Mouse (Mus musculus): Measurements from ENCODE around the gene Tomm70a. TPM values are rescaled to one million over a fixed set of nuclear protein-coding genes. Genes with fewer than 3 reads are reported as not detected.

Gene Tomm70a
- polyA plus RNA-seq, 1 experiment from 2014 or later = 33.3 TPM

DNA sequence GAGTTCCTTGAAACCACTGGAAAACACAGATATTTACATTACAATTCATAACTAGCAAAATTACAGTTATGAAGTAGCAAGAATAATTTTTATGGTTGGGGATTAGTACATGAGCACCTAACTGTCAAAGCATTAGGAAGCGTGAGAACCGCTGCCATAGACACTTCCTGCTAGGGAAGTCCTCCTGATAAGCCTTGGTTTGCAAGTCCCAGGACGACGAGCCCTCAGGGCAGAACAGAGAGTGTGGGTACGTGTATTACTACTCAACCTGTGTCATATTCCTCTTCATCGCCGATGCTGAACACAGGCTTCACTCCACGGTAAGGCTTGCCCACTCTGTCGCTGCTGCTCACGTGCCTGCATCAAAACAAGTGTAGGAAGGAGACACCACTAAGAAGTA is 56.2 kb downstream of the Tomm70a start:
- Histone ChIP-seq H3K4me3 (ENCODE audit: low read depth, low read length) (no peak overlapping the region), H3K4me2 (replicated peaks; ENCODE audit: low read depth) (no peak overlapping the region), H3K36me3 (ENCODE audit: control insufficient read depth, insufficient read depth) (peaks cover 57% of the 10 kb centered on the region), H3K27me3 (replicated peaks; ENCODE audit: control insufficient read depth, insufficient read depth, low read length) (no peaks in the 10 kb centered on the region), H3K9me3 (ENCODE audit: control insufficient read depth) (no peaks in the 10 kb centered on the region), H3K9ac (ENCODE audit: low read depth, low read length) (no peak overlapping the region), H3K4me1 (replicated peaks; ENCODE audit: control insufficient read depth, insufficient read depth, low read length) (no peaks in the 10 kb centered on the region), H3K27ac (ENCODE audit: low read depth, low read length) (no peak overlapping the region)
- no peak for ATAC-seq
- TF ChIP-seq CTCF (IDR thresholded peaks at IDR 0.05; ENCODE audit: low read depth) = no peak
- 86% methylated on average over 10 of the region's 10 CpGs for WGBS

DNA sequence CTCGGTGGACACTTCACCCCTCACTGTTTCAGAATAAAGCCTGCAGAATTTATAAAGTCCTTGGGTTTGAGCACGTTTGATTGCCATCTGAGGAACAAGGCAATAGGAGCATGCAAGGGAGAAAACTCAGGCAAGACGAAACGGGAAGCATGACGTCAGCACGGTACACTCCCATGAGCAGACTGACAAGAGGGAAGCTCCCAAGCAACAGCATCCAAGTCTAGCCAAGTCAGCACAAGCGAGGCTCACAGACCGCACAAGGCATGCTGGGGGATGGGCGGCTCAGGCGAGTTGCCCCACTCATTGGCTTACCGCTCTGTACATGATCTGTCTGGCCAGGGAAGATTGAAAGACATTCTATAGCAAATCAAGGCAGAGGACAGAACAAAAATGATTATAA is 59.7 kb downstream of the Tomm70a start:
- no peak for TF ChIP-seq CTCF (IDR thresholded peaks at IDR 0.05; ENCODE audit: low read depth)
- no peak overlapping the region for H3K4me3 ChIP-seq (ENCODE audit: low read depth, low read length)
- H3K27me3 ChIP-seq (replicated peaks; ENCODE audit: control insufficient read depth, insufficient read depth, low read length) = no peaks in the 10 kb centered on the region
- no peak for ATAC-seq
- peaks cover 70% of the 10 kb centered on the region for H3K36me3 ChIP-seq (ENCODE audit: control insufficient read depth, insufficient read depth)
- H3K4me1 ChIP-seq (replicated peaks; ENCODE audit: control insufficient read depth, insufficient read depth, low read length) = no peaks in the 10 kb centered on the region
- no peak overlapping the region for H3K27ac ChIP-seq (ENCODE audit: low read depth, low read length)
- H3K4me2 ChIP-seq (replicated peaks; ENCODE audit: low read depth) = no peak overlapping the region
- no peak overlapping the region for H3K9ac ChIP-seq (ENCODE audit: low read depth, low read length)
- no peaks in the 10 kb centered on the region for H3K9me3 ChIP-seq (ENCODE audit: control insufficient read depth)
- WGBS = 87% methylated on average over 11 of the region's 11 CpGs

DNA sequence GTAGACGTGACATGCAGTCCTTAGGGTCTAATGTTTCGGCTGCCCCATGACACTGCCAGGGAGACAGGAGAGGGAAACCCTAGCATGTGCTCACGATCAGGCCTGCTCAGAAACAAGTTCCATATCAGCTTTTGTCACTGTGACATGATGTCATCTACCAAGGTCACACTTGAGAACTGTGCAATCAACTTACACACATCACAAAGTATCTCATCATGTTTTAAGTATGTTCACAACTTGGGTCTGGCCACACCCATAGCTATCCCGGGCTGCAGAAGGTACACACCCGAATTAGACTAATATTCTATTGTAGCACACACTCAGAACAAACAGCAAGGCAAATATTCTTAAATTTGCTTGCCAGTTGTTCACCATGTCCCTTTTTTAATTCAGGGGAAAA is 60.5 kb downstream of the Tomm70a start:
- no peaks in the 10 kb centered on the region for H3K27me3 ChIP-seq (replicated peaks; ENCODE audit: control insufficient read depth, insufficient read depth, low read length)
- H3K4me3 ChIP-seq (ENCODE audit: low read depth, low read length) = no peak overlapping the region
- H3K4me1 ChIP-seq (replicated peaks; ENCODE audit: control insufficient read depth, insufficient read depth, low read length) = no peaks in the 10 kb centered on the region
- H3K27ac ChIP-seq (ENCODE audit: low read depth, low read length) = no peak overlapping the region
- no peak overlapping the region for H3K9ac ChIP-seq (ENCODE audit: low read depth, low read length)
- no peaks in the 10 kb centered on the region for H3K9me3 ChIP-seq (ENCODE audit: control insufficient read depth)
- 81% methylated on average over 5 of the region's 5 CpGs for WGBS
- ATAC-seq = no peak
- H3K4me2 ChIP-seq (replicated peaks; ENCODE audit: low read depth) = no peak overlapping the region
- TF ChIP-seq CTCF (IDR thresholded peaks at IDR 0.05; ENCODE audit: low read depth) = no peak
- H3K36me3 ChIP-seq (ENCODE audit: control insufficient read depth, insufficient read depth) = peaks cover 64% of the 10 kb centered on the region

DNA sequence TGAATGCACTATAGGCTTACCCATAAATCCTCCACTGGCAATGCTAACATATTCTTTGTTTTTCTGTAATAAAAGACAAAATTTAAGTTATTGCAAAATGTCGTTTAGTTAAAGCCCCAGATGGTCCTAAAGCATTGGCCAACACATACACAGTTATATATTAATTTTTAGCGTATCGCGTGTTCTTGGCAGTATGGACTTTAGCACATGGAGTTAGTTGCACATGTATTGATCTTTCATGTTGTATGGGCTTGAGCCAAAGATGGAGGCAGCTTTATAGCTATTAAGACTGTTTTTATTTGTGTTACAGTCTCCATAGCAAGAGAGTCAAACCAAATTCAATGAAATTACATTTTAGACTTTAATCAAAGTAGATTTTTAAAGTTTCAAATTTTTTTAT is 65.1 kb downstream of the Tomm70a start:
- H3K27me3 ChIP-seq (replicated peaks; ENCODE audit: control insufficient read depth, insufficient read depth, low read length) = no peaks in the 10 kb centered on the region
- WGBS = 71% methylated on average over 4 of the region's 4 CpGs
- H3K9me3 ChIP-seq (ENCODE audit: control insufficient read depth) = no peaks in the 10 kb centered on the region
- H3K27ac ChIP-seq (ENCODE audit: low read depth, low read length) = no peak overlapping the region
- H3K9ac ChIP-seq (ENCODE audit: low read depth, low read length) = no peak overlapping the region
- ATAC-seq = peak; percentile 57; the same call in 1 of the 2 replicates
- no peak overlapping the region for H3K4me3 ChIP-seq (ENCODE audit: low read depth, low read length)
- peaks cover 67% of the 10 kb centered on the region for H3K36me3 ChIP-seq (ENCODE audit: control insufficient read depth, insufficient read depth)
- TF ChIP-seq CTCF (IDR thresholded peaks at IDR 0.05; ENCODE audit: low read depth) = no peak
- H3K4me1 ChIP-seq (replicated peaks; ENCODE audit: control insufficient read depth, insufficient read depth, low read length) = no peaks in the 10 kb centered on the region
- no peak overlapping the region for H3K4me2 ChIP-seq (replicated peaks; ENCODE audit: low read depth)

DNA sequence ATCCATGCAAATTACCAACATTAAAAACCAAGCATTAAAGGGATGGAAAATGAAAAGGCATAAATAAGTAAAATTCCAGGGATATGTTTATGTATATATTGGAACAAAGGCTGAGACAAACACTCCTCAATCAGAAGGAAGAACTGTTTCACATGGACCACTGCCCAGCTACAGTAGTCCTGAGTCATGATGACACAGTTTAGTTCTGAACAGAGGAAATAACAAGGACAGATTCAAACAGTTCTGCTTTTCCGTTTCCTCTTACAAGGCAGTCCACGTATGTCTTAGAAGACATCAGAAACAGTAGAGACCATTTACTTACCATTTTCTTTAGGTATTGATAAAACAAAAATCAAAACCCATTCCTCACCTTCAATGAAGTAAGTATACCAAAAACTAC is 68.0 kb downstream of the Tomm70a start:
- TF ChIP-seq CTCF (IDR thresholded peaks at IDR 0.05; ENCODE audit: low read depth) = no peak
- whole genome bisulfite sequencing = 80% methylated on average over 2 of the region's 2 CpGs
- Histone ChIP-seq H3K9me3 (ENCODE audit: control insufficient read depth) (no peaks in the 10 kb centered on the region), H3K36me3 (ENCODE audit: control insufficient read depth, insufficient read depth) (peaks cover 48% of the 10 kb centered on the region), H3K4me3 (ENCODE audit: low read depth, low read length) (no peak overlapping the region), H3K27ac (ENCODE audit: low read depth, low read length) (no peak overlapping the region), H3K4me1 (replicated peaks; ENCODE audit: control insufficient read depth, insufficient read depth, low read length) (no peaks in the 10 kb centered on the region), H3K4me2 (replicated peaks; ENCODE audit: low read depth) (no peak overlapping the region), H3K9ac (ENCODE audit: low read depth, low read length) (no peak overlapping the region), H3K27me3 (replicated peaks; ENCODE audit: control insufficient read depth, insufficient read depth, low read length) (no peaks in the 10 kb centered on the region)
- ATAC-seq = no peak

- H3K9me3 ChIP-seq (ENCODE audit: control insufficient read depth) = no peaks in the 10 kb centered on the region
- TF ChIP-seq CTCF (IDR thresholded peaks at IDR 0.05; ENCODE audit: low read depth) = no peak
- no peak overlapping the region for H3K4me3 ChIP-seq (ENCODE audit: low read depth, low read length)
- H3K4me2 ChIP-seq (replicated peaks; ENCODE audit: low read depth) = no peak overlapping the region
- H3K36me3 ChIP-seq (ENCODE audit: control insufficient read depth, insufficient read depth) = peaks cover 52% of the 10 kb centered on the region
- H3K9ac ChIP-seq (ENCODE audit: low read depth, low read length) = no peak overlapping the region
- no peak for ATAC-seq
- 89% methylated on average over 8 of the region's 8 CpGs for WGBS
- H3K4me1 ChIP-seq (replicated peaks; ENCODE audit: control insufficient read depth, insufficient read depth, low read length) = no peaks in the 10 kb centered on the region
- no peak overlapping the region for H3K27ac ChIP-seq (ENCODE audit: low read depth, low read length)
- H3K27me3 ChIP-seq (replicated peaks; ENCODE audit: control insufficient read depth, insufficient read depth, low read length) = no peaks in the 10 kb centered on the region
Measured at GRCm38 (mm10) chr16:57190390-57190789, 68.9 kb downstream of the Tomm70a start.

- Histone ChIP-seq H3K4me3 (ENCODE audit: low read depth, low read length) (no peak overlapping the region), H3K36me3 (ENCODE audit: control insufficient read depth, insufficient read depth) (peaks cover 46% of the 10 kb centered on the region), H3K27ac (ENCODE audit: low read depth, low read length) (no peak overlapping the region), H3K9me3 (ENCODE audit: control insufficient read depth) (no peaks in the 10 kb centered on the region), H3K4me1 (replicated peaks; ENCODE audit: control insufficient read depth, insufficient read depth, low read length) (no peaks in the 10 kb centered on the region), H3K4me2 (replicated peaks; ENCODE audit: low read depth) (no peak overlapping the region), H3K27me3 (replicated peaks; ENCODE audit: control insufficient read depth, insufficient read depth, low read length) (no peaks in the 10 kb centered on the region), H3K9ac (ENCODE audit: low read depth, low read length) (no peak overlapping the region)
- no peak for ATAC-seq
- no peak for TF ChIP-seq CTCF (IDR thresholded peaks at IDR 0.05; ENCODE audit: low read depth)
- WGBS = 94% methylated on average over 14 of the region's 14 CpGs
Measured at GRCm38 (mm10) chr16:57191214-57191613, 69.7 kb downstream of the Tomm70a start.
